Mouse (Mus musculus) ES-Bruce4 (cell line): Measurements from ENCODE around the gene Faf2.

Experiments
- CTCF ChIP-seq: IDR thresholded peaks from one replicate; pipeline ENCODE4 v1.8.1; 2011; ENCODE audit warnings: low read depth, low read length
- EP300 ChIP-seq: IDR thresholded peaks from 2 replicates; pipeline ENCODE4 v1.6.1; 2011; ENCODE audit warnings: low read depth, low read length; ENCODE audit not compliant: insufficient read depth
- POLR2A ChIP-seq: IDR thresholded peaks from one replicate; pipeline ENCODE4 v1.8.1; 2011; ENCODE audit warnings: low read length; ENCODE audit not compliant: insufficient read depth

DNA sequence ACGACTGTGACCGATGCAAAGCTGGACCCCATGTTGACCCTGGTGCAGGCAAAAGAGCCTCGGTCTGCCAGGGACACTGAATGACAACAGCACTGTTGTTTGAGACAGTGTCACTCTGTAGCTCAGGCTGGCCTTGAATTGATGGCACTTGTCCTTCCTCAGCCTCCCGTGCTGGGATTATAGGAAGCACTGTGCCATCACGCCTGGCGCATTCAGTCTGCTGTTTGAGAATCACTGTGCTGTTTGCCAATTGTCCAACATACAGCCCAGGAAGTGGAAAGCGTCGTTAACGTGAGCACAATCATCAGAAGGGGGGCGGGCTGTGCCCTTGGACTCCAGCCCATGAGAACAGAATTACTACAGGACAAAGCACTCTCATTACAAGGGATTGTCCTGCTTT, 39.5 kb upstream of the Faf2 start:
- TF ChIP-seq CTCF: no peak
- no peak for TF ChIP-seq EP300
- TF ChIP-seq POLR2A: no peak
